Mouse (Mus musculus) cerebellum, postnatal 14 days (tissue): Measurements from ENCODE around the gene Sun3.

Experiments used
- DNase-seq, 2 experiments: peaks; one replicate each; pipeline ENCODE4 v3.0.0; 2021; ENCODE audit warnings: mixed read lengths in 2 of 2

Gene Sun3

DNA sequence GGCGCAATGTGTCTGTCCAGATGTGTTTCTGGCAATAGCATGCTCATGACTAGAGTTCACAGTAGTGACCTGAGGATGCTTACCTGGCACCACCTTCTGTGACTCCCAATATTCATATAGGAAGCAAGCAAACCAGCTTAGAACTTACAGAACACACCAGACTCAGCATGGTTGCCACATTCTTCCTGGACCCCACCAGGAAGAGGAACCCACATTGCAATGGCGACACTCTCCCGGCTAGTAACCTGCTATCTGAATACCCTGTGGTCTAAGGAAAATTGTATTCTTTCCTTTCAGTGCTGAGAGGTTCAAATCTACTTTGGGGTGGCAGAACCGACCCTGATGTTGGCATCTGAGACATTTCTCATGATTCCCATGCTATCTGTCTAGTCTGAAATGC lies 70.6 kb downstream of the Sun3 start:
- DNase-seq: no peak

DNA sequence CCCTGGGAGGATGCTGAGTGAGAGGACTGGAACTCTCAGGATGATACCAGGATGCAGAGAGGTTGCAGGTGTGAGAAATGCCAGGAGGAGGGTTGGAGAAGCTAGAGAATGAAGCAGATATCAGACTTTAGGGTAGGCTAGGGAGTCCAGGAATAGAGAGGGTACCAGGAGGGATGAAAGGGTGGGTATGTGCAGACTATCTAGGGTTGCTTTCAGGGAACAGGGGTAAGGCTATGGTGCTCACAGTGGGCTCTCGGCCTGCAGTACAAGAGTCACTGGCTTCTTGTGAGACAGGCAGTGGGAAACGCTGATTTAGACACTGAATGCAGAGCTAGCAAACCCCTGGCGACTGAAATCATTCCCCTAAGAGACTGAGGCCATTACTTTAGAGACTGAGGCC lies 75.6 kb downstream of the Sun3 start, which contains the start of gene Pkd1l1:
Pkd1l1 (minus strand) TSS at position 101 of the 400 bp plus-strand sequence.
- no peak for DNase-seq

DNA sequence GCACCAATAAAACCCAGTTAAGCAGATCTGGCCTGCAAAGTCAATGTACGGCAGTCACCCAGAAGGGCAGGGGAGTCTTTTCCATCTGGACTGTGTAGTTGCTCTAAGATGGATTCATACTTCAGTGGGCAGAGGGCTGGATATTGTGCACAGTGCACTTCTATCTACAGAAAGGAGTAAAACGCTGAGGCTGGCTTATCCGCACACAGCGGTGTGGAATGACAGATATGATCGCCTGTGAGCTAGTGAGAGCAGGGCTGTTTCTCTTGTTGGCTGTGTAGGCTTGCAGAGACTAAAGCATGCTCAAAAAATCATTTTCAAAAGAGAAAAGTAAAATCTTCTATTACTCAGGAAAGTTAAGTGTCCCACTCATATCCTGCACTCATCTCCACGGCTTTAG lies 76.7 kb downstream of the Sun3 start:
- no peak for DNase-seq

DNA sequence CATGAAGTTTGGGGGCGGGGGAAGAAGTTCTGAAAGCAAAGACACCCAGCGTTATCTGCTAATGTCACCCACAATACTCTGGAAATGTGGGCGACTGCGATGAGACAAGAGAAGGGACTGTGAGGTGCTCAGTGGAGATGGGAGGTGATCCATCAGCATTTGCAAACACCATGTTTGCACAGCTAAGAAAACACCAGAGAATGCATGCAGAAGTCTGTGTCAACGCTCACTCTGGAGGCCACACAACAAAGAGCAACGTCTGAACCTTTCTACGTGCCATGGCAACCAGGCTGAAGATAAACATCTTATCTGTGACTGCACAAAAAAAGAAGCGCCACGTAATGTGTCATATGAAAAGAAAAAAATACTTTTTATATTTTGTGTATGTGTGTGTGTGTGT lies 78.3 kb downstream of the Sun3 start:
- DNase-seq: no peak

DNA sequence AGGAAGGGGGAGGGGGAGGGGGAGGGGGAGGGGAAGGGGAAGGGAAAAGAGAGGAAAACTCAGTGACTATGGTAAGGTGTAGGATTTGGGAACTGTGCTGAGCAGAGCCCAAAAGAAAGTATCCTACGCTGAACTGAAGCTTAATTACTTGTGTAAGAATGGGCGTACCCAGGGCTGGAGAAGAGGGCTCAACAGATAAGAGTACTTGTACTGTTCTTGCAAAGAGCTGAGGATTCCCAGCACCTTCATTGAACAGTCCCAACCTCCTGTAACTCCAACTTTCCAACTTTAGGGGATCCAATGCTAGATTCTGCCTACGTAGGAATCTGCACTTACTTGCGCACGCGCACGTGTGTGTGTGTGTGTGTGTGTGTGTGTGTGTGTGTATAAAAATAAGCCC lies 80.7 kb downstream of the Sun3 start:
- no peak for DNase-seq
